24 mouse cellular contexts compared by ENCODE assay signal in the genomic region with DNA sequence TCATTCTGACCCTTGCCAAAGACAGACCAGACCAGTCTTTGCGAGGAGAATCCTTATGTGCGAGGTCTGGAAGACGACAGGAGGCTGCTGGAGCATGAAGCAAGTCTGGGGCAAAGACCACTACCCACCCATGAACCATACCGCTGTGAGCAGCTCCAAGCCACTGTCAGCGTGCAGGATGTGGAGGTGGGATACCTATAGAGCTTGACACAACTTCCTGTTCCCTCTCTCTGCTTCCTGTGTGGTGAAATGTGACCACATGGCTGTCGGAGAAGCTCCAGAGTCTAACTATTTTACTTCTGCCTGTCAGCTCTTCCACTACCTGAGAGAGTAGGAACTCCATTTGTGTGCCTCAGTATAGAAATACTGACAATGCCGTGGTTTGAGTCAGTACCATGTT. TPM values are rescaled to one million over a fixed set of nuclear protein-coding genes. Genes with fewer than 3 reads are reported as not detected.
DNase-seq lines count a peak whose midpoint lies in the region; ATAC-seq and TF ChIP-seq lines count a peak whose summit lies in the region.
"Had no signal": no experiment of that assay in that cellular context is flagged by ENCODE, and none has a peak within 500 bp of the region (broad histone marks: within the 10 kb centered on the region; RNA-seq: fewer than 3 reads in every experiment).

No protein-coding gene starts in this region.

- no peak for TF ChIP-seq CTCF in thymus, adult 2 months (IDR thresholded peaks at IDR 0.05; ENCODE audit: borderline replicate concordance, control insufficient read depth, extremely low read depth, insufficient read depth, low read length, poor library complexity)

- H3K27me3 ChIP-seq in liver, embryonic 16.5 days (ENCODE audit: control insufficient read depth, insufficient read depth, low read depth, low read length) = no peaks in the 10 kb centered on the region
- H3K27me3 ChIP-seq in liver, embryonic 11.5 days (replicated peaks; ENCODE audit: control insufficient read depth, insufficient read depth, low read length) = no peaks in the 10 kb centered on the region
- H3K27me3 ChIP-seq in thymus, adult 2 months (ENCODE audit: control insufficient read depth, insufficient read depth, low read length) = no peaks in the 10 kb centered on the region
- no peaks in the 10 kb centered on the region for H3K27me3 ChIP-seq in heart, embryonic 10.5 days (ENCODE audit: insufficient read depth, poor library complexity, severe bottlenecking)
- H3K27me3 ChIP-seq: limb, embryonic 12.5 days; midbrain, embryonic 15.5 days; neural tube, embryonic 13.5 days had no signal

- H3K27ac ChIP-seq in liver, embryonic 16.5 days (ENCODE audit: low read length) = no peak overlapping the region
- no peak overlapping the region for H3K27ac ChIP-seq in liver, embryonic 11.5 days (ENCODE audit: low read depth, low read length)
- H3K27ac ChIP-seq in thymus, adult 2 months (ENCODE audit: control insufficient read depth, insufficient read depth, low read length) = peak overlapping the region; percentile 79
- H3K27ac ChIP-seq in heart, embryonic 10.5 days = no peak overlapping the region
- H3K27ac ChIP-seq: gastrocnemius, adult 2 months; limb, embryonic 12.5 days; macrophage; midbrain, embryonic 15.5 days; neural tube, embryonic 13.5 days had no signal

- H3K4me2 ChIP-seq in liver, embryonic 16.5 days (ENCODE audit: low read depth, low read length) = 0 out of 2 replicates have a peak overlapping the region, but pooled peaks have one; percentile 20
- H3K4me2 ChIP-seq in liver, embryonic 11.5 days = no peak overlapping the region
- H3K4me2 ChIP-seq: heart, embryonic 11.5 days; limb, embryonic 12.5 days; midbrain, embryonic 15.5 days; neural tube, embryonic 13.5 days had no signal

- H3K4me3 ChIP-seq in liver, embryonic 16.5 days (ENCODE audit: low read depth, low read length) = no peak overlapping the region
- no peak overlapping the region for H3K4me3 ChIP-seq in liver, embryonic 11.5 days (ENCODE audit: low read depth, low read length)
- 0 out of 2 replicates have a peak overlapping the region, but pooled peaks have one; percentile 7 for H3K4me3 ChIP-seq in thymus, adult 2 months (ENCODE audit: control insufficient read depth, insufficient read depth, low read length)
- H3K4me3 ChIP-seq in heart, embryonic 10.5 days = no peak overlapping the region
- H3K4me3 ChIP-seq: gastrocnemius, adult 2 months; limb, embryonic 12.5 days; midbrain, embryonic 15.5 days; neural tube, embryonic 13.5 days had no signal

- no peaks in the 10 kb centered on the region for H3K9me3 ChIP-seq in liver, embryonic 16.5 days (replicated peaks; ENCODE audit: control insufficient read depth, low read length)
- H3K9me3 ChIP-seq in liver, embryonic 11.5 days (ENCODE audit: control insufficient read depth, low read length) = no peaks in the 10 kb centered on the region
- H3K9me3 ChIP-seq in heart, embryonic 10.5 days = no peaks in the 10 kb centered on the region
- H3K9me3 ChIP-seq: limb, embryonic 12.5 days; midbrain, embryonic 15.5 days; neural tube, embryonic 13.5 days had no signal

- H3K9ac ChIP-seq in liver, embryonic 16.5 days (ENCODE audit: low read depth, low read length) = no peak overlapping the region
- no peak overlapping the region for H3K9ac ChIP-seq in liver, embryonic 11.5 days (ENCODE audit: low read depth, low read length)
- H3K9ac ChIP-seq: limb, embryonic 12.5 days; midbrain, embryonic 15.5 days; neural tube, embryonic 13.5 days had no signal

- DNase-seq in liver, embryonic 11.5 days (ENCODE audit: low spot score) = no peak
- DNase-seq in thymus, adult 2 months = peak; percentile 61
- DNase-seq in adipocyte (ENCODE audit: low spot score) = no peak
- no peak for DNase-seq in heart, embryonic 10.5 days (ENCODE audit: low spot score)
- no peak for DNase-seq in frontal cortex, postnatal 36 days (ENCODE audit: low spot score in 2 of 2)
- DNase-seq: adrenal gland, adult 8-10 months; cerebellum, adult 9-10 months; embryo, embryonic 11 days; gastrocnemius, adult 2 months; kidney, adult 8-10 months; kidney, postnatal 4 days; lung, adult 18-20 months; retina, postnatal 1 day; spleen, adult 18-20 months had no signal

- ATAC-seq in liver, embryonic 16.5 days (ENCODE audit: low read depth) = no peak
- no peak for ATAC-seq in liver, embryonic 11.5 days (replicated peaks; ENCODE audit: low FRiP score)
- ATAC-seq in CD4-positive, CD25-positive, alpha-beta regulatory T cell, adult 4 months = peak; percentile 99
- peak; percentile 100 for ATAC-seq in inflammation-experienced regulatory T-cells, adult 6 months
- ATAC-seq: forebrain, embryonic 14.5 days; hindbrain, embryonic 16.5 days; midbrain, embryonic 15.5 days had no signal

- 17% methylated on average over 7 of the region's 7 CpGs for WGBS in liver, embryonic 16.5 days (ENCODE audit: insufficient replicate concordance)
- WGBS in liver, embryonic 11.5 days = 49% methylated on average over 7 of the region's 7 CpGs
- WGBS in thymus, adult 2 months = 8% methylated on average over 7 of the region's 7 CpGs
- 82% methylated on average over 7 of the region's 7 CpGs for WGBS in heart, embryonic 10.5 days

- no peaks in the 10 kb centered on the region for H3K4me1 ChIP-seq in liver, embryonic 16.5 days (ENCODE audit: control insufficient read depth, low read depth, low read length)
- no peaks in the 10 kb centered on the region for H3K4me1 ChIP-seq in liver, embryonic 11.5 days (replicated peaks; ENCODE audit: control insufficient read depth, insufficient read depth, low read length)
- peaks cover 8% of the 10 kb centered on the region for H3K4me1 ChIP-seq in thymus, adult 2 months (replicated peaks; ENCODE audit: control insufficient read depth, insufficient read depth, low read length)
- H3K4me1 ChIP-seq in heart, embryonic 10.5 days = no peaks in the 10 kb centered on the region
- H3K4me1 ChIP-seq: limb, embryonic 12.5 days; midbrain, embryonic 15.5 days; neural tube, embryonic 13.5 days had no signal

- H3K36me3 ChIP-seq in liver, embryonic 16.5 days (ENCODE audit: control insufficient read depth, insufficient read depth) = no peaks in the 10 kb centered on the region
- H3K36me3 ChIP-seq in liver, embryonic 11.5 days (ENCODE audit: control insufficient read depth, insufficient read depth, low read length) = no peaks in the 10 kb centered on the region
- H3K36me3 ChIP-seq in thymus, adult 2 months (ENCODE audit: control insufficient read depth, insufficient read depth, low read length) = no peaks in the 10 kb centered on the region
- no peaks in the 10 kb centered on the region for H3K36me3 ChIP-seq in heart, embryonic 10.5 days
- H3K36me3 ChIP-seq: limb, embryonic 12.5 days; midbrain, embryonic 15.5 days; neural tube, embryonic 13.5 days had no signal

- peak; percentile 38; the same call in 1 of the 2 replicates for TF ChIP-seq POLR2A in thymus, adult 2 months (IDR thresholded peaks at IDR 0.05; ENCODE audit: control insufficient read depth, extremely low read depth, insufficient read depth, low read length, poor library complexity)

RNA-seq across cellular contexts. Expression of a gene that starts 45.8 kb away (rescaled TPM):
- polyA plus RNA-seq in liver, embryonic 16.5 days (2015; fragmentation: Nextera tagmentation; extraction: Ambion mirVana) = 0.30 and 0.60 TPM in 2 replicates
- 0.08 TPM in 1 of 2 replicates, not detected in the other for polyA plus RNA-seq in liver, embryonic 11.5 days (2014; fragmentation: Nextera tagmentation; extraction: Ambion mirVana)
- polyA plus RNA-seq in CD4-positive, CD25-positive, alpha-beta regulatory T cell, adult 4 months (2017; shearing (Covaris generic)) = not detected
- not detected for polyA plus RNA-seq in inflammation-experienced regulatory T-cells, adult 6 months (2017; shearing (Covaris generic))
- polyA plus RNA-seq in thymus, adult 2 months (2012; rRNA removed) = 0.22 and 0.31 TPM in 2 replicates
- polyA plus RNA-seq in heart, embryonic 10.5 days (2016; fragmentation: Nextera tagmentation; extraction: Ambion mirVana) = 0.10 TPM in 1 of 2 replicates, not detected in the other
- polyA plus RNA-seq: limb, embryonic 12.5 days; macrophage had no signal

Comparison
In these comparisons a context has a peak if more than half of its experiments do, and no peak if none do; other contexts are left out.
1. ATAC-seq: peak in CD4-positive, CD25-positive, alpha-beta regulatory T cell, adult 4 months (single experiment) and inflammation-experienced regulatory T-cells, adult 6 months (single experiment); none in liver, embryonic 16.5 days (single experiment) and liver, embryonic 11.5 days (single experiment).